Mouse (Mus musculus) CD4-positive, CD25-positive, alpha-beta regulatory T cell, adult 9 weeks (primary cell): Measurements from ENCODE around the gene Cmss1. TPM values are rescaled to one million over a fixed set of nuclear protein-coding genes. Genes with fewer than 3 reads are reported as not detected.

ENCODE experiments used
- polyA plus RNA-seq: library from polyadenylated mRNA; unstranded; fragments of 100-300 nt; shearing (Covaris generic); gene quantifications from one replicate; pipeline ENCODE4 v1.2.1, GENCODE M21; 2017

Cmss1 gene
- 29.8 TPM for polyA plus RNA-seq

DNA sequence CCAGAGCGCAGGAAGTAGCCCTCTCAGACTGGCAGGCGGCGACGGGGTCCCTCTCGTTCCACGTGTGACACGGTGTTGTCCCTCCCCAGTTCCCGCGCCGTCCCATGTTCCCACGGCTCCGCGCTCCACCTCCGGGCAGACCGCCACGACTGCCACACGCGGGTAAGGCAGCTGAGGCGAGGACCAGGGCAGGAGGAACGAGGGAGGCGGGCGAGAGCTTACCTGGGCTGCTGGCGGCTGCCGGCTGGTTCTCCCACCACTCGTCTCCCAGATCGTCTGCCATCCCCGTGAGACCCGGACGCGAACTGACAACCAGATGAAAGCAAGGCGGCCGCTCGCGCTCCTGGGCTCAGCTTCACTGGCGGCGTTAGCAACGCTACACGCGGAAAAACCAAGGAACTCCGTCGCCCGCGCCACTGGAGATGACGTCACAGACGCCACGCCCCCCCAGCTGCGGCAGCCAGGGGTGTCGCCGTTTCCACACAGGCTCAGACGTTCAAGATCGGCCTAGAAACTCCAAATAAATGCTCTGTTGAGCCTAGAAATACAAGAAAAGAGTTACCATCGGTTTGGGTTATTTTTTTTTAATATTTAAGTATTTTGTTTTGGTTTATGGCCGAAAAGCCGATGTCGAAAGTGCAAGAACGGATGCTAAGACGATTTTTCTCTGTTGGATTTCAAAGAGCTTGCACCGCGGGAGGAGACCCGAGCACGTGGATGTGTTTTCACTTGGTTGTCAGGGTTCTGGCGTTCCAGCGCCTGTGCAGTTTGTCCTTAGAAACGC lies at the start of gene Cmss1:
Gene Cmss1, minus strand, starts transcription at position 421 of the 784 bp plus-strand sequence.

GRCm38 (mm10) chr16:57352751-57353150 lies 253.9 kb downstream of the Cmss1 start, which contains the start of gene Filip1l:
TSS of gene Filip1l (plus strand) at chr16:57353093.

DNA sequence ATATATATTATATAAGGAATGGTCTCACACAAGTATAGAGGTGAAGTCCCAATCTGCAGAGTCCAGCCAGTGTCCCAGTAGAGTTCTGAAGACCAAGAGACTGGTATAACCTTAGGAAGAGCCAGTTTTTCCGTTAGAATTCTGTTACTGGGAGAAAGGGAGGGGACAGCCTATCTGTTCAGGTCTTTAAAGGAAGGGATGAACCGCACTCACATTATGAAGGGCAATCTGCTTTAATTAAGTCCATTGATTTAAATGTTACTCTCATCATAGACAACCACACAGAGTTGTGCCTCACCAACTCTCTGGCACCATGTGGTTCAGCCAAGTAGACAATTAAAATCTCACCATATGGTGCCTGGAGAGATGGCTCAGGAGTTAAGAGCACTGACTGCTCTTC lies 313.9 kb downstream of the Cmss1 start, which contains the start of gene Tmem30c:
Gene Tmem30c, minus strand, starts transcription at position 101 of the 400 bp plus-strand sequence.

Other genes with a start within 250 kb of the Cmss1 start
- gene Col8a1, start 147.9 kb upstream of the Cmss1 start, polyA plus RNA-seq, result 0.05 TPM